In genomic region chr2:84961300-84961699, GRCm38 (mm10) we compare ENCODE assay signal across 9 mouse cellular contexts. TPM values are rescaled to one million over a fixed set of nuclear protein-coding genes. Genes with fewer than 3 reads are reported as not detected.
DNase-seq lines count a peak whose midpoint lies in the region; ATAC-seq lines count a peak whose summit lies in the region.
"Had no signal": no experiment of that assay in that cellular context is flagged by ENCODE, and none has a peak within 500 bp of the region (broad histone marks: within the 10 kb centered on the region; RNA-seq: fewer than 3 reads in every experiment).

No protein-coding gene starts in this region.

- DNase-seq in MN1 (ENCODE audit: low spot score) = peak; percentile 6
- peak; percentile 86 for DNase-seq in adrenal gland, postnatal 14 days
- DNase-seq in heart, postnatal 36 days = peak; percentile 64 to 66
- DNase-seq in lung, adult 18-20 months = peak; percentile 37 to 65
- DNase-seq in right cerebral cortex, postnatal 36 days (ENCODE audit: low spot score in 2 of 2) = no peak
- DNase-seq in frontal cortex, postnatal 14 days (ENCODE audit: low spot score in 2 of 2) = no peak
- DNase-seq in layer of hippocampus, postnatal 36 days = no peak
- DNase-seq: left cerebral cortex, postnatal 4 days had no signal

- no peak for ATAC-seq in monocyte, adult 5-6 weeks (replicated peaks; ENCODE audit: insufficient number of reproducible peaks, low FRiP score, low TSS enrichment, poor library complexity, severe bottlenecking)

- intact Hi-C loops in heart, postnatal 36 days (cut with DNase I) = loop anchor here (5.0 kb wide), 1 partner anchor 134 kb away; the partner anchor contains the start of gene Timm10

RNA-seq across cellular contexts. Expression of gene Prg2, which starts 19.0 kb away (rescaled TPM):
- total RNA-seq in adrenal gland, postnatal 14 days (2021) = 6.3 TPM in 1 of 2 replicates, not detected in the other
- not detected for total RNA-seq in heart, postnatal 36 days (2021)
- not detected for total RNA-seq in layer of hippocampus, postnatal 36 days (2021)
- 1.2 to 3.6 TPM in 2 of 3 replicates, not detected in the other for total RNA-seq in monocyte, adult 5-6 weeks (2017)
- total RNA-seq: left cerebral cortex, postnatal 4 days had no signal

RNA-seq across cellular contexts. Expression of gene Slc43a3, which starts 24.9 kb away (rescaled TPM):
- total RNA-seq in adrenal gland, postnatal 14 days (2021) = 62.5 and 91.7 TPM in 2 replicates
- total RNA-seq in heart, postnatal 36 days (2021) = 100 to 1,000 TPM in 1 of 2 experiments, 10 to 100 TPM in 1; 58.7 to 102 TPM
- total RNA-seq in layer of hippocampus, postnatal 36 days (2021) = 1 to 10 TPM in 1 of 2 experiments, under 1 TPM in 1; 0.37 to 2.6 TPM
- total RNA-seq in monocyte, adult 5-6 weeks (2017) = 4.1 to 5.3 TPM (median 4.8 TPM) in 3 replicates

RNA-seq across cellular contexts. Expression of gene Prg3, which starts 26.7 kb away (rescaled TPM):
- total RNA-seq in adrenal gland, postnatal 14 days (2021) = not detected in 2 replicates
- total RNA-seq in heart, postnatal 36 days (2021) = not detected
- total RNA-seq in layer of hippocampus, postnatal 36 days (2021) = not detected
- total RNA-seq in monocyte, adult 5-6 weeks (2017) = not detected in 3 replicates
- total RNA-seq: left cerebral cortex, postnatal 4 days had no signal

Comparison
In these comparisons a context has a peak if more than half of its experiments do, and no peak if none do; other contexts are left out.
1. DNase-seq: peak in MN1 (single experiment), adrenal gland, postnatal 14 days (single experiment), heart, postnatal 36 days (2 of 2) and lung, adult 18-20 months (2 of 2); none in right cerebral cortex, postnatal 36 days (0 of 2), frontal cortex, postnatal 14 days (0 of 2) and layer of hippocampus, postnatal 36 days (0 of 2).